Mouse (Mus musculus): ENCODE data around the gene Iqcg.

Gene Iqcg

DNA sequence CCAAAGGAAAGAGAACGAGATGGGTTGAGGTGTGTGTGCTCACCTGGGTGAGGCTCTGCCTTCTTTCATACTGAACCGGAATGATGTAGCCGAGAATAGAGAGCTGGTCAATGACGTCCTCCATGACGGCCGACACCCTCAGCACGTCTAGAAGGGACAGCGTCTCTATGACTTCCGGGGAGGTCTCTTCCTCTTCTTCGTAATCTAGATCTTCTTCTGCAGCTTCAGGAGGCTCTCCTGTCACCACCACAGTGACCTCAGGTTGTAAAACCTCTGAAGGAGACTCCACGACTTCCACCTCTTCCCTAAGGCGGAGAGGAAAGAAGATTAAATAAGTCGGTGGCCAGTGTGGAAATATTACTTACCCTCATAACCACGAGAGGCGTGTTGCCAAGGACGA lies 6.2 kb downstream of the Iqcg start:
- DNase-seq (ENCODE audit: low spot score) = no peak

DNA sequence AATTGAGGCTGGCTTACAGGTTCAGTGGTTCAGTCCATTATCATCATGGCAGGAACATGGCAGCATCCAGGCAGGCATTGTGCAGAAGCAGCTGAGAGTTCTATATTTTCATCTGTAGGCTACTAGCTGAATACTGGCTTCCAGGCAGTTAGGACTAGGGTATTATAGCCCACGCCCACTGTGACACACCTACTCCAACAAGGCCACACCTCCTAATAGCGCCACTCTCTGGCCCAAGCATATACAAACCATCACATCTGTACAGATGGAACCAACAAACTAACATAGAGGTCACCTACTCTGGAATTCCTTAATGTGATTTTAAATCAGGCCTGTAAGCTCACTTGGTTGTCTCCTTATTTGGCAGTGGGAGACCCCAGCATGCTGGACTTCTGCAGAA lies 7.3 kb downstream of the Iqcg start:
- DNase-seq (ENCODE audit: low spot score) = no peak

DNA sequence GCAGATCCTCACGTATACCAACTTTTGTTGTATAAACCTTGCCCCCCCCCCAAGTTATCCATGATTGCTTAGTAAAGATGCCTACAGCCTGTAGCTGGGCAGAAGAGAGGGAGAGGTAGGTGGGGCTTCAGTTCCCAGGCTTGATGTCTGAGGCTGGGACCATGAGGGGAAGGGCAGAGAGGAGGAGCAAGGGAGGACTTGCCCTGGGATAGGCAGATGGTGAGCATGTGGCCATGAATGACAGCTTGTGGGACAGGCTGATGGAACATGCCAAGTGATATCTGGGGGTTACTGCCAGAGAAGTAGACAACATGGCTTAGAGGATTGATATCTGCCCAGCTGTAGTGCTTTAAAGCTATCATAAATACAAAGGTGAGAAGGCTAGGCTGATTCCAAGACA lies 8.0 kb downstream of the Iqcg start:
- DNase-seq (ENCODE audit: low spot score) = no peak

DNA sequence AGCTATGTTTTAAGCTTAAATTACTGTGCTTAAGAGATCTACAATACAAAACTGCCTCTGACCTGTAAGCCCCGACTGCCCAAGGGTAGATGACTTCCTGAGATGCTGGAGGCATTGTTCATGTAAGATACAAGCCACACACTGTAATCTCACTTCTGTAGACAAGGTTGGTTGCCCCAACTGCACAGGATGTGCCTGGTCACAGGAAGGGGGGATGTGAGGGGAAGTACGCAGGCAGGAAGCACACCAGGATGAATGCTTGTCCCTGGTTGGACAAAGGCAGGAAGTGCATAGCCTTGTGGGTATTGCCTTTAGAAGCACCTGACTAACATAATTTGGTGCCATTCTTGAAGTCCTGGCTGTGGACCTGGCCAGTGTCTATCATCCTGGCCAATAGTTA lies 12.8 kb downstream of the Iqcg start:
- no peak for DNase-seq (ENCODE audit: low spot score)

DNA sequence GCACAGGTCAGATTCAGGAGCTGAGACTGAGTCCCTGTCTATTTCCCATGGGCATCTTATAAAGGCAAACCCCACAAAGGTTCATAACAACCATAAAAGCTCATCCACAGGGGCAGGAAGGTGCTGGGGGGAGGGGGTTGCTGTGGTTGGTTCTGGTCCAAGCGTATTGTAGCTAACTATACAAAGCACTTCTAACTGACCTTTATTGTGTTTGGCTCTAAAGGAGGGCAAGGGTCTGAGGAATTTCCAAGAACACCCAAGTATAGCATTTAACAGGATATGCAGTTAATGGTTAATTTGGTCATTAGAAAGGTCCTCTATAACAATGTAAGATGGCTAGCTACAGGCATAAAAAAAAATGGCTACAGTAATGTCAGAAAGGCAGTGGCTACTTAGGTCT lies 13.3 kb downstream of the Iqcg start:
- no peak for DNase-seq (ENCODE audit: low spot score)

DNA sequence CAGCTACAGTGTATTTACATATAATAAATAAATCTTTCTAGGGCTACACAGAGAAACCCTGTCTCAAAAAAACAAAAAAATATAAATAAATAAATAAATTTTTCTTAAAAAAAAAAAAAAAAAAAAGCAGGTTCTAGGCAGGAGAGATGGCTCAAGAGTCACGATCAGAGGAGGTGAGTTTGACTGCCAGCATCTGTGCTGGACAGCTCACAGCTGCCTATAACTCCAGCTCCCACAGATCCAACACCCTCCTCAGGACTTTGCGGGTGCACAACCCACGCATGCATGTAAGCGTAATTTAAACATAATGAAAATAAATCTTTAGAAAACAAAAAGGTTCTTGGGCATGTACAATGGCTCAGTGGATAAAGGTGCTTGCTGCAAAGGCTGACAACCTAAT lies 20.0 kb downstream of the Iqcg start:
- DNase-seq (ENCODE audit: low spot score) = no peak

DNA sequence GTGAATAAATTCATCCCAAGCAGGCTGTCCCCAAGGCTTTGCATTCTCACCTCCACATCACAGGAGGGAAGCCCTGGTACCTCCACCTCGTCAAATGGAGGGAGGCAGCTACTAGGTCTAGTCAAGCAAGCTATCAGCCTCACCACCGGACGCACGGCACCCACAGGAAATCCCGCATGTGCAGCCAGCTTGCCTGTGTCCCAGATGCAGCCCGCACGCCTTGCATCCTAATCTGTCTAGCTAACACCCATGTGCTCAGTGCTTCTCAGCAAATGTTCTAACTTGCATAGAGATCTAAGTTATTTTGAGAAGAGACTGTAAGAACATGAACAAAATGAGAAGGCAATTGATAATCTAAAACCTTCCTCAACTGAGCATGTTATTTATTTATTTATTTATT lies 29.7 kb downstream of the Iqcg start:
- DNase-seq (ENCODE audit: low spot score) = no peak

DNA sequence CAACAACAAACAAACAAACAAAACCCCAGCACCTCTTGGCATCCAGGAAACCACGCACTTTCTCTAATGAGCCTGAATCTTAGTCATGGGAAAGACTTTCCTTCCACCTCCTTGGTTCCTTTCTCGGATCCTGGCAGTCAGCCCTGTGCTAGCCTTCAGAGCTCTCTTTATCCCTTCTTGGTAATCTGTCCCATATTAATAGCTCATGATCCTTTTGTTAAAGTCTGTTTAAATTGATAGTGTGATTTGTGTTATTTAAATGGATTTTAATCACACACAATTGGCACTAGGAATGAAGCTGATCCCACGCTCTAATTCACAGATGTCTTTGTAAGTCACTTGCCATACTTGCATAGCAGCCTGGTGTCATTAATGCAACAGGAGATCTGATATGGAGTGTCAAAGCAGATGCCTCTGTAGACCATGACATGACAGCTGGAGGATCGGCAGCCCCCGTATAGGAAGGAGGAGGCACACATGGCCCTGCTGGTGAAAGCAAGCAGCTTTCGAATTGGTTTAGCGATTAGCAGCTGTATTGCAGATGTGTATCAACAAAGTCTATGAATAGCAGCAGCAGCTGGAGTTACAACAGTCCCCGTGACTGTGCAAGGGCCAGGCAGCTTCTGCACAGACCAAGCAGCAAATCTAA lies 31.4 kb downstream of the Iqcg start:
- peak; percentile 63 for DNase-seq (ENCODE audit: low spot score)

DNA sequence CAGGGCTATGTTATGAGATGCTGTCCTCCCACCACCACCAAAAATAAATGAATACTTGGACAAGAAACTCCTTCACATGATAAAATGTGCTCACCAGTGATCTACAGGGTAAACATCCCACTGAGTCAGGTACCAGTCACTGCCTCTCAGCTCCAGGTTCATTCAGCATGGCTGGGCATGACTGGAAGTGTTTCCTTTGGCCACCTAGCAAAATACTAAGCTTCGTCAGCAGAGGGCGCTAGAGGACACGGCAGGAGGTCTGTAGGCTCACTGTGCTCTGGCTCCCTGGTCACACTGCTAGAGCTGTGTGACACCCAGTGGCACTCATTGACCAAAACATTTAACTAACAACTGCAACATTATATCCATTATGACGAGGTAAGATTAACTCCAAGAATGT lies 32.3 kb downstream of the Iqcg start:
- DNase-seq (ENCODE audit: low spot score) = peak; percentile 87

DNA sequence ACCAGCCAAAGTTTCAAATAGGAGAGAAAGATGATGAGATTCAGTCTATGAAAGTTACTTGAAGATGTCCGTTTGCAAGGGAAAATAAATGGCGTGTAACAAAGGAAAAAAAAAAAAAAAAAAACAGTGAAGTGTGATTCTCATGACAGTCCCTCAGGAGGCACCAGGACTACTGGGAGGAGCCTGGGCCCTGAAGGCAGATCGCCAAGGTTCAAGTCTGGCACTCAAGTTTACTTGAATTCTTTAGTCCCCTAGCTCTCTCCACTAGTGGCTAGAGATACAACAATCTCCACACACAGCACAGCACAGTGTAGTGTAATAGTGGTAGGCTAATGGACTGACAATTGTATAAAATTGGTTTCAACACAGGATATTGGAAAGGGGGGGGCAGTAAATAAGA lies 34.6 kb downstream of the Iqcg start:
- no peak for DNase-seq (ENCODE audit: low spot score)

DNA sequence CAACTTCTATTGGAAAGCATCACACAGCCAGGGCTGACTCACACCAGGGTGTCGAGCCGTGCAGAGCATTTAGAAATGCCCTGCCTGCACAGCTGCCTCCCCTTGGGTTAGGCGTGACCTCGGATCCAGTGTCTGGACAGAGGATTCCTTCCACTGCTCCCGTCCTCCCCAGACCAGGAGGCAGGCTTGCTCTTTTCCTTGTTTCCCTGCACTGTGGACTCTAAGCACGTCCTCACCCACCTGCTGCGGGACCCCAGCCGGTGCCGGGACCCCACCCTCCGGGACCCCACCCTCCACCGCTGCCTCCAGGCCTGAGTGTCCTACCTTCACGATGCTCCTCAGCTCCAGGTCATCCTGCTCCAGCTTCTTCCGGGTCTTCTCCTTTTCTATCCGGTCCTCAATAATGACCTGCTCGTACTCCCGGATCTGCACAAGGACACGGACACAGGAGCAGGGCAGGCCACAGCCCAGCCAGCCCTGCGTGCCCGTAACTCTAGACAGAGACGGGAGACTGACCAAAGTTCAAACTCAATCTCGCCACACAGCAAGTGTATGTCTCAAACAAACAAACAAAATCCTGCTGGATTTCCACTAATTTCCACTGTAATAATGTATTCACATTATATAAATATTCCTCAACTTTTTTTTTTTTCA lies 36.8 kb downstream of the Iqcg start:
- DNase-seq (ENCODE audit: low spot score) = no peak

DNA sequence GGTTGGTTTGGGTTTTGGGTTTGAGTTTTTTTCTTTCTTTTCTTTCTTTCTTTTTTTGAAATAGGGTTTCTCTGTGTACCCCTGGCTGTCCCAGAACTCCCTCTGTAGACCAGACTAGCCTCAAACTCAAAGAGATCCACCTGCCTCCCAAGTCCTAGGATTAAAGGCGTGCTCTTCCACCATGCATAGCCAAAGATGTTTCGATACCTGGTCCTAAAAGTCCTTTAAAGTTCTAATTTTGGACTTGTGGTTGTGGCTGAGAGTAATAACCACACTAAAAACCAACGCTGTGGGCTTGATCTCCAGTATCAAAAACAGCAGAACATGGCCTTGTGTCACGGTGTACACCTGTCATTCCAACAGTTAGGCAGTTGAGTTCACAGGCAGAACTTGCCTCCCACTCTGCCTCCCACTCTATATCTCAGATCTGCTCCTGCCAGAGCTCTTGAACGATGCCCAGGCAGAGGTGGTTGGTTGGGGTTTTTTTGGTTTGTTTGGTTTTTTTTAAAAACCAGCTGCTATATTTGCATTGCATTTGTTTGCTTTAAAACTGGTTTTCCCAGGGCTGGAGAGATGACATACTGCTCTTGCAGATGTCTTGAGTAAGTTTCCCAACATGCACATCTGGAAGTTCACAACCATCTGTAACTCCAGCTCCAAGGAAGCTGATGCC lies 38.2 kb downstream of the Iqcg start:
- no peak for DNase-seq (ENCODE audit: low spot score)

DNA sequence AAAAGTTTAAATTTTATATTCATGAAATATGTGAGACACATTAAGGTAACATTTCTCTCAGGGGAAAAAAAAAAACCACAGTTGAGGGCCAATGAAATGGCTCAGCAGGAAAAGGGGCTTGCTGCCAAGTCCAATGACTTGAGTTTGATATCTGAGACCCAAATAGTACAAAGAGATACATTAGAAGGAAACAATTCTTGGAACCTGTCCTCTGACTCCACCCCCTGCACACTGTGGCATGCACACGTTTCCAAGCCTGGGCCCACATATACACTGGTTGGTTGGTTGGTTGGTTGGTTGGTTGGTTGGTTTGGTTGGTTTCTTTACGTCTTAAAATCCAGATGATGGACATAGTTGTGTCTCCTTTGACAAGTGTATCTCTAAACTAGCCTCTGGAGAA lies 40.0 kb downstream of the Iqcg start:
- no peak for DNase-seq (ENCODE audit: low spot score)

DNA sequence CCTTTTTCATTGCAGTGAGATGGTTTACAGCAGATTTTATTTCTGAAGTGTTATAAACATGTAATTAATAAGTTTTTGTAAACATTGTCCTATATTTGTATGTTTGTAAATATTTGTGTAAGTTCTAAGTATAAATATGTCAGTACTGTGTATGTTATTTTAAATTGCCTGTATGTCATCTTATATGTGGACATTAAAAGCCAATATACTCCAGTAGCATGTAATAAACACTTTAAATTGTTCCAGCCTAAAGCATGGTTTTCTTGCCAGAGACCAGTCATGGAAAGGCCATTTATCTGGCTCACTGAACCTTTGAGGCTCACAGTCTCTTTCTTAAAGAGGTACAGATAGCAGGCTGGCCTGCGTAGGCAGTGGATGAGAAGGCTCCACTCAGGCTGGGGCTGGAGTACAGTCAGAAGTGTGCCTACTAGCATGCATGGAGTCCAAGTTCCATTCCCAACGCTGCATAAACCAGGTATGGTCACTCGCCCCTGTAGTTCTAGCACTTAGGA lies 40.6 kb downstream of the Iqcg start:
- no peak for DNase-seq (ENCODE audit: low spot score)

DNA sequence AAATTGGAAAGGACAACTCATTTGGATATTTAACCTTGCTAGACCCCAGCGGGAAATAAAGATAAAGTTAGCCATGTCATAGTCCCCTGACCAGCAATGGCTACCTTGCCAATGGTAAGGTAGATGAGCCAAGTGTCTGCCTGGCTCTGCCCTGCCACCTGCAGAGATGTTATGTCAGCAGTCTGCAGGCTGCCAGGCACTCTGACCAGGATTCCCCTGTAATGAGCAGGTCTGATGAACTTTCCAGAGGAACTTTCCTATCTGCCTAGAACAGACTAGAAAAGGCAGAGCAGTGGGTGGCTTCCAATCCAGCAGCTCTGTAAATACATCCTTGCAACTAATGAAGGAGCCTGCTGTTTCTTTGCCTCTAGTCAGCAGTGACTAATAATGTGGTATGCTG lies 41.1 kb downstream of the Iqcg start:
- no peak for DNase-seq (ENCODE audit: low spot score)

DNA sequence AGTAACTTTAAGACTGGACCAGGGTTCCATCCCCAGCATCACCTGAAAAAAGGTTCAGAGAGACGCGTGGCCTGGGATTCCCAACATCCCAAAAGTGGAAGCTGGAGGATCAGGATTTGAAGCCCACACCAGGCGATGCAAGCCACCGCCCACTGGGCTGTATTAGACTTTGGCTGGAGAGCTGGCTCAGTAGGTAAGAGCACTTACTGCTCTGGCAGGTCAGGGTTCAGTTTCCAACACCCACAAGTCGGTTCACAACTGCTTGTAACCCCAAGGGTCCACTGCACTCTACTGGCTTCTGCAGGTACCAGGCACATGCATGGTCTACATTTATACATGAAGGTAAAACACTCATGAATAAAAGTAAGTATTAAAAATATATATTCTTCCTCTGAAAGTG lies 42.2 kb downstream of the Iqcg start:
- no peak for DNase-seq (ENCODE audit: low spot score)

DNA sequence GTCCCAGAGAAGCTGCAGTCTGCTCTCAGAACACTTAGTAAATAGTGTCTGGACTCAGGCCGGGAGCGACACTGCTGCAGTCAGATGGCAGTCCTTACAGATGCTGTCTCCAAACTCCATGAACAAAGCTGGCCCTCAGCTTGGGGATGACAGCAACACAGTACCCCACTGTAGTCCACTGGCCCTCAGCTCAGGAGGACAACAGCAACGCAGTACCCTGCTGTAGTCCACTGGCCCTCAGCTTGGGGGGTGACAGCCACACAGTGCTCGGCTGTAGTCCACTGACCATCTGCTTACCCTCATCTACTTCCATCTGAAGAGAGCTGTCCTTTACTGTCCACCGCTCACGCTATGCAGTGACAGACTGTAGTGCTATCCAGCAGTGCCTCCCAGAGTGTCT lies 45.9 kb downstream of the Iqcg start:
- no peak for DNase-seq (ENCODE audit: low spot score)

DNA sequence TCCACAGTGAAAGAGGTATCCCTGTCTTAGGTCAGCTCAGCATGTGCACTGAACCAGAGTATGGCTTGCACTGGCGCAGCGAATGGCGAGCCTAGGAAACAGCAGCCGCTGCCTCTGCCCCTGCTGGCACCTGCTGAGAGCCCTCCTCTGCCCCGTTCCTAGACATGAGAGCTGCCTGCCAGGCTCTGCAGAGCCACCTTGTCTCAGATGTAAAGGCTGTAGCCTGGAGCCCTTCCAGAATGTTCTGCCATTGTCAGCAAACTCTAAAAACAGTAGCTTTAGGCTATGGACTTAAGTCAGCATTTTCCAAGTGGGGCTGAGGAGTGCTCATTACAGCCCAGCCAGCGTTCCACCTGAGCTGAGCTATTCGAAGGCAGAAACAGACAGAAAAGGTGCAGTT lies 48.6 kb downstream of the Iqcg start:
- no peak for DNase-seq (ENCODE audit: low spot score)

DNA sequence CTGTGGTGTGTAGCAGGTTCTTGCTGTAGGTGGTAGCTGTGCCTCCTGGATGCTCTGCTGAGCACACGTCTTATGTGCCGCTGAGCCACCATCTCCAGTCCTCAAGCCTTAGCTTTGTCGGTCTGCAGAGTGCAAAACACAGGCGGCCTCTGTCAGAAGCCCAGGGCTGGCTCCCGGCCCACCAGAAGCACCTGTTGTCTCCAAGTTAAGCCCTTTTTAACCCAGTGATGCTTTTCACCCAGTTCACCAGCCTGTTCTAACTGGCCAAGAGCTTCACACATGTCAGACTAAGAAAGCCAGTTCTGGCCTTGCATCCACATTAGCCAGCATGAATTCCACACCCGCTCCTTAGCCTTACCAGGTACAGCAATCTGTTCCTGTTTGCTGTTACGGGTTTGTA lies 49.1 kb downstream of the Iqcg start:
- no peak for DNase-seq (ENCODE audit: low spot score)

DNA sequence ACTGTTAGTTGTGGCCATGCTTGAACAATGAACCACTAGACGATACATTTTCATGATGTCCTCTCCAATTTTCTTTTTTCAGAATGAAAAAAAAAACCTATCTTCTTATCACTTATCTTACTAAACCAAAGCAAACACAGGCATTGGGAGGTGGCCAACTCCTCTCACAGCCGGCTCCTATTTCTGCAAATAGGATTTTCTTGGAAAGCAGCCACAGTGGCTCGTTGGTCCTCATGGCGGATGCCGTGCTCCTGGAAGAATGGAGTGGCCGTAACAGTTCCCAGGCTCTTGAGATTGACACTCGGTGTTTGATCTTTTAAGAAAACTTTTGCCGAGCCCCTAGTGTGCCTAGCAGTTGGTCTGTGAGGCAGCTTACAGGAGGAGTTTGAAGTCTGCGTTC lies 50.8 kb downstream of the Iqcg start:
- no peak for DNase-seq (ENCODE audit: low spot score)

DNA sequence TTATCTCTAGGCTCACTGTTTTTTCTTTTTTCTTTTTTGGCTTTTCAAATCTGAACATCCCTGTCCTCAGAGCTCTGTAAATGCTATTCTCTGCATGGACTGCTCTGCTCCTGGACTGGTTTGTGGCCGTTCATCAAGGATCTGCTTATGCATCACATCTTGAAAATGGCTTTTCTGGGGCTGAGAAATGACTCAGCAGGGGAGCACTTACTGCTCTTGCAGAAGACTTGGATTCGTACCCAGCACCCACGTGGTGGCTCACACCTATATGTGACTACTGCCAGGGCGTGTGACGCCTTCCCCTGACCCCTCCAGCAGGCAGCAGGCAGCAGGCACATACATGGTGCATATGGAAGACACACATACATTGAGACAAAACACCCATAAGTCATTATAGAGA lies 63.9 kb downstream of the Iqcg start:
- DNase-seq (ENCODE audit: low spot score) = no peak

DNA sequence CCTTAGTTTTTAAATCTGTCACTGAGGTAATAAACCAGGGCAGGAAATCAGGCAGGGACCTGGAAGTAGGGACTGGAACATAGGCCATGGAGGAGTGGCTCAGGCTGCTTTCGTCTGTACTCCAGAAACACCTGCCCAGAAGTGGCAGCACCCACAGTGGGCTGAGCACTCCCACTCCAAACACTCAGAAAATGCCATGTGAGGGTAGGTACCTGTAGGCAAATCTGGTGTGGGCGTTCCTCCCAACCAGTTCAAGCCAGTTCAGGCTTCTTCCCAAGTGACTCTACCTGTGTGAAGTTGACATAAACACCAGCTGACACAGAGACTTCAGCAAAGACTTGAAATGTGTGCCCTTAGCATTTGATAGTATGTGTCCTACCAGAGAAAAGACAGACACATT lies 71.4 kb downstream of the Iqcg start:
- DNase-seq (ENCODE audit: low spot score) = no peak

DNA sequence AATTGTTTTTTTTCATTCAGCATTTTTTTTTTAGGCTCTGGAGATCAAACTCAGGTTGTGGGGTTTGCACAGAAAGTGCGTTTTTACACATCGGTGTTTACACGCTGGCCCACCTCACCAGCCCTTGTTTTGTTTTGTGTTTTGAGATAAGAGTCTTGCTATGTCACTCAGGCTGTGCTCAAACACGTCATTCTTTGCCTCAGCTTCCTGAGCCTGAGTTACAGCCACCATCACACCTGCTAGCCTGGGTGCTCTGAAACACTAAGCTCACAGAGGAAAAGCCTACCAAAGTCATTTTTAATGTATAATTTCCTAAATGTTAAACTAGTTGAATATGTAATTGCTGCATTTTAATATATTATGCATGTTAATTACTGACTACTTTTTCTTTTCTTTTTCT lies 74.6 kb downstream of the Iqcg start:
- no peak for DNase-seq (ENCODE audit: low spot score)

DNA sequence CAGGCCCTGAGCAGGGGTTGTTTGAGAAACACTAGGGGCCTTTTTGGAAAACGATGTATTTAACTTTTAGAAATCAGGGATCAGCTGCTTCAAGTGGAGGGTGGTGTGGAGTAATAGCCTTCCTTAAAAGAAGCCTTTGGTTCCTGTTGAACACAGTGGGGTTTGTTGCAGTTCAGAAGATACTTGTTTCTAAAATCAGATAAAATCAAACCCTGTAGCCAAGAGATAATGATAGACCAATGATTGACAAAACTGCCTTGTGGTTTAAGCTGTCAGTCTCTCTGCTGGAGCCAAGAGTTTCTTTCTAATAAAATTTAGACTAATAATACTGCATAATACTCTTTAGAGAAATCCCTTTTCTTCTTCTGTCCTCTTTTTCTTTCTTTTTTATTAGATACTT lies 75.8 kb downstream of the Iqcg start:
- no peak for DNase-seq (ENCODE audit: low spot score)

All from retina, embryonic 14.5 days (tissue).